Mouse (Mus musculus) left cerebral cortex, postnatal 10 days (tissue): ENCODE results near the gene Gm17359. TPM values are rescaled to one million over a fixed set of nuclear protein-coding genes. Genes with fewer than 3 reads are reported as not detected.

Experiments used
- DNase-seq, 2 experiments: peaks; one replicate each; pipeline ENCODE4 v3.0.0; 2021 to 2022; ENCODE audit warnings: low spot score in 2 of 2, mixed read lengths in 1 of 2; ENCODE audit errors: extremely low spot score in 1 of 2
- intact Hi-C: fragments of 180-260 bp; cut with DNase I; formaldehyde crosslinking; loops from one replicate; pipeline ENCODE4 v1.15.1; 2025
- total RNA-seq, 2 experiments: library from RNA; stranded (reverse); gene quantifications; 2 replicates each; pipeline ENCODE4 v1.2.3; 2021

Gm17359 gene
- not detected for total RNA-seq

DNA sequence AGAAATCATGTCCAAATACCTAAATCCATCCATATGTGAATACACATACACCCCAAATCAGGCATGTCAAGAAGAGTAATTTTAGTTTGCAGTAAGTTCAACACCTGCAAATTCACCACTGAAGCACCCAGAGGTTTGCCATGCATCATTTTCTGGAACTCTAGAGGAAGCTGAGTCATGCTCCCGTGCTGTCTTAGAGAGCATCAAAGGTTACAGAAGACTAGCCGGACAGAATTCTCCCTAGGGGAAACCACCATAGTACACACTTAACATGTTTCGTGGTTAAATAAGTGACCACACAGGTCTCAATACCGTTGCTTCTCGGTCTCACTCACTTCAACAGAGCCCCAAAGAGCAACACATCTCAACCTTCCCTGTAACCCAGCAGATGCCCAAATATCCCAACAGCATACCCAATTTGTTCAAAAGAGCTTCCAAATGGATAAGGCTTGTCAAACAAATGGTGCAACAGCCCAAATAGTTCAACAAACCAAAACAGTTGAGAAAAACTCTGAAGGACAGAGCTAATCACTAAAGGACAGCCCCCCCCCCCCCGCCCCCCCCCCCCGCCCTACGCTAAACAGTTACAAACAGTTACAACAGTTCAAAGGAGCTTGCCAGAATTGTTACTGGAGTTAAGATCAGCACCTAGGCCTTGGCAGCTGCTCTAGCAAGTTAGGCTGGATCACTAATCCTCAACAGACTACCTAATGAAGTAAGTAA lies at the start of gene Gm17359:
TSS of gene Gm17359 (plus strand) at position 618 of the 723 bp plus-strand sequence.
- intact Hi-C loops = no loop called here
- no peak for DNase-seq

DNA sequence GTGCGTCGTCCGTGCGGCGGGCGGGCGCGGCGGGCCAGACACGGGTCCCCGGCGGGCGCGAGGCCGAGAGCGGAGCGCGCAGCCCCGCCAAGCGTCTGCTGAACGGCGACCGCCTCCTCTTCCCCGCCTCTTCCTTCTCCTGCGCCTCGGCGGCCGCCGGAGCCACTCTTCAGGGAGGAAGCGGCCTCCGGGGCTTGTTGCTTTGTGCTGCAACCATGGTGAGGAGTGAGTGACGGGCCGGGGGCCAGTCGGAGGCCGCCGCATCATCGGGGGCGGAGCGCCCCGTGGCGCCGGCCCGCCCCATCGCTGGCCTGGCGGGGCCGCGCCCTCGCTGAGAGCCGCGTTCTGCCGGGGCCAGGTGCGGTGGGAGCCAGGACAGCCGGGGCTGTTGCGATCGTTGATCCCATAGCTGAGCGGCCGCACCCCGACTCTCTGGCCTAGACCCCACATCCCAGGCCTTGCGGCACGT lies 49.3 kb upstream of the Gm17359 start:
- DNase-seq = peak; percentile 94 to 97
- intact Hi-C loops = loop anchor here (2.0 to 10.0 kb wide), 5 partner anchors 64 to 330 kb away; partner anchors contain the start of gene Fnip2

DNA sequence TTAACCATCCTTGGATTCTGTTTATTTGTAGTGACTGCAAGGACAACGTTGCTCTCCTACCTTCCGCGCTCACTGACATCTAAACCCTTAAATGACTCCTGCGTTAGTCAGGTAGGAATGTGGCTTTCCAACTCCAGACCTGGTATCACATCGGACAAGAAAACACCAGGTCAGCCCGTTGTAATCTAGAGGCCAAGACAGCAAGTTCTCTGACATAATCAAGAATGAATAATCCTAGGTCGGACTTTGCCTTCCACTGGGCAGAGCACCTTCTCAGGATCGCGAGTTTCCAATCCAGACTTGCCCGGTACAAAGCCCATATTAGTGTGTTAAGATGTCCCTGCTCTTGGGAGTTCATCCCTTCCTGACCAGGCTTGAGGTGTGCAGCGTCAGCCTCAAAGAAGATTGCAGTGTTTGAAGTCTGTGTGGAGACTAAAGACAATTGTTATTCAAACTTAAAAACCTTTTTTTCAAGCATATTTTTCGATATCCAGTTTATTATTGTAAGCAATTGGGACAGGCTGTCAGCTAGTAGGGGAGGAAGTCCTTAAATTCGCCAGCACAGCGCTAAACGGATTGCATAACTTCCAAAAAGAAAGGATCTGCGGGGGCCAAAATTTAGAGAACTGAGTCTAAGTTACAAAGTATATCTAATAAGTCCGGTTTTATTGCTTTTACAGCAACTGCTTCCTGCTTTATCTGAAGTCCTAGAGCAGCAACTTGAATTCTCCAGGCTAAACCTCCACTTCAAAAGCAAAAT lies 48.6 kb upstream of the Gm17359 start:
- intact Hi-C loops = loop anchor here (2.0 to 10.0 kb wide), 5 partner anchors 65 to 331 kb away; partner anchors contain the start of gene Fnip2
- DNase-seq = no peak

DNA sequence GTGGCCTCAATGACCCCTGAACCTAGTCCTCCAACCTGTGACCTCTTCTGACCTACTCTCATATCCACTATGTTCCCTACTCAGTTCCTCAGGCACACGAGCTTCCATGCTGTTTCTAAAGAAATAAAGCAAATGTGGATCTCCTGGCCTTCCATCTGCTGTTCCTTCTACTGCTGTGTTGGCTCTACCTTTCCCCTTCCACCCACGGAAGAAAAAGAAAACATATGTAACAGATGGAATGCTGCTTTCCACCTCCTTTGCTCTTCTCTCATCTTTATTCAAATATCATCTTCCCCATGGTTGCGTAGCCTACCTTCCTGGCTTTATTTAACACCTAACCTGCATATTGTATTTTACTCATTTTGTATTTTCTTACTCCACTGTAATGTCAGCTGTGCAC lies 47.4 kb upstream of the Gm17359 start:
- DNase-seq = no peak
- intact Hi-C loops = loop anchor here (5.0 to 10.0 kb wide), 4 partner anchors 143 to 332 kb away; partner anchors contain the start of gene Fnip2

DNA sequence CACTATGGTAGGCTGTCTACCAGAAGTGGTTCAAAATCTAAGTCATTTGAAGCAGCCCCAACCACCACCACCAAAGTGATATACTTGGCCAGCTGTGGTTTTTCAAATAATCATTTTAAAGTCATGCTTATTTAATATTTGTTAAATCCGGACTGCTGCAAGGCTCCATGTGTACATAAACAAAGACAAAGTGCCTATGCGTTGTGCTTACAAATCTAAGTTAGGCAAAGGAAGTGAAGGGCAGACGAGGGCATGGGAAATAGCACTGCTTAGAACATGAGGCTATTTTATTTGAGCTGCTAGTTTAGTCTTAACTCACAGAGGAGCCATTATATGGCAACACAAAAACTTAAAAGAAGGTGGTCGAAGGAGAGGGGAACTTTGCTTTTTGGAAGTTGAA lies 43.4 kb upstream of the Gm17359 start:
- no peak for DNase-seq
- intact Hi-C loops = no loop called here

DNA sequence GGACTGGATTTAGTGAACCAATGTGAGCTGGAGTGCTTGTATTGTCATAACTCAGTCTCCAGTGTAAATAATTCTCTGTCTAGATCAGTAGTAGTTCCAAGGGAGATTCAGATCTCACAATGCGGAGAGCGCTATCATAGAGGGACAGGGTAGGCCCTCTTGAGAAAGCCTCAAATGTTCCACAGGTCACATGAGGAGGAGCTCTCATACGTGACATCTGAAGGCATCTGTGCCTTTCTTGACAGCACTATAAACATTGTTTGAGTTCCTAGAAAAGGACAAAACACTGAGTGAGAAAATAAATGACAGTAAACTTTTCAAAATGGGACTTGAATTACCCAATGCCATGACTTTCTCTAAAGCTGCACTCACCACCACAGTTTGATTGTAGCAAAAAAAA lies 41.8 kb upstream of the Gm17359 start:
- DNase-seq = no peak
- intact Hi-C loops = no loop called here

DNA sequence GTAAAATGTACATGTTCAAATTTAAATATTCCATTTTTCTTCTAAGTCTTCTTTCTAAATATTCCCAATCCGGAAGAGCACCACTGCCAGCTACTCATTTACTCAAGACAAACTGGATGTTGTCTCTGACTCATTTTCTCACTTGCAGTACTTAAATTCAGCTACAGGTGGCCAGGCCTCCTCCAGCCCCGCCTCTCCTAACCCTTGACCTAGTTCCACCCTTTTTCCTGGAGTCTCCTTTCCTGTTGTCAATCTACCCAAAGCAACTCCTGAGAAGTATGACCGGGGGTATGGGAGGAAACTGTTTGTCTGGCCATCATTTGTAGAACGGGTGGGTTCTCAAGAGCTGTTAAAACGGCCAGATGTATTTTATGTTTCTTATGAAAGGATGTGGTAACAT lies 40.4 kb upstream of the Gm17359 start:
- intact Hi-C loops = no loop called here
- no peak for DNase-seq

DNA sequence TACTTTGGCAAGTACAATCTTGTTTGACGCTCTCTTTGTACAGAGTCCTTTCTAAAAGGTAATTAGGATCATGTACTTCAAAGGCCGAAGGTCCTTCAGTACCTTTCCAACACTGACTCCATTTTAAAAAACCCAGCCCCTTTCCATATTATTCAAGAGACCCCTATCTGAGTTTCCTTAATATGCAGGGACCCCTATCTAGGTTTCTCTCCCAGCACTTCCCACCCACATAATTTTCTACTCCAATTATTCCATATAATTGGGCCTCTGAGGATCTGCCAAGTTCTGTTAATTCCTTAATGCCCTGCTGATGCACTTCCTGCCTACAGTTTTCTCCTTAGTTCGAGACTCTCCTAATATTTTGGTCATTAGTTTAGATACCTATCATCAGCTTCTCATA lies 39.9 kb upstream of the Gm17359 start:
- DNase-seq = no peak
- intact Hi-C loops = no loop called here

DNA sequence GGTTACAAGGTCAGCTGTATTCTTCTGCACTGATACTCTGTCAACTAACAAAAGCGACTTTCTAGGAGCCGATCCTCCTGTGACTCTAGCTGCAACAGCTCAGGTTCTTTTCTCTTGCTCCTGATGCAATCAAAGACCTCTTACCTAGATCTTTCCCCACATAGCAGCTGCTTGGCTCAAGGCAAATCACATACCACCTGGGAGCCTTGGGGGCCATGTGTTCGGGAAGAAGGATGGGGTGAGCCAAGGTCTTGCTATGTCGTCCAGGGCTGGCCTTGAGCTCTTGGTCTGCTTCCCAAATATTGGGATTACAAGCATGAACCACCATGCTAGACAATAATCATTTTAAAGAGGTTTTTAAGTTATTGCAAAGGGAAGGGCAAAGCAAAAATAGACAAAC lies 39.2 kb upstream of the Gm17359 start:
- intact Hi-C loops = no loop called here
- DNase-seq = no peak

DNA sequence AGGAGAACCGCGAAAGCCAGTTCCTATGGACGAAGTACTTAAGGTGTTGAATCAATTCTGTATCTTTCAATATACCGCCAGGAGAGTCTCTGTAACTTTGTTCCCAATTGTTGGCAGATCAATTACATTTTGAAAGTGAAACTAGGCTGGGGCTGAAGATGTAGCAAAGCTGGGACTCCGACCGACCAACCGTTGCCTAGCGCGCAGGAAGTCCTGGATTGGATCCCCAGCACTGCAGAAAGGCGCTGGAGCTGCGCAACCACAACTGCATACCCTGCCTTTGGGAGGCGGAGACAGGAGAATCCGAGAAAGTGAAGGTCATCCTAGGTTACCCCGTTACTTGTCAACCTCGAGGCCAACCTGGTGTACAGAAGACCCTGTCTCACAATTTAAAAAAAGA lies 37.1 kb upstream of the Gm17359 start:
- DNase-seq = no peak
- intact Hi-C loops = no loop called here

DNA sequence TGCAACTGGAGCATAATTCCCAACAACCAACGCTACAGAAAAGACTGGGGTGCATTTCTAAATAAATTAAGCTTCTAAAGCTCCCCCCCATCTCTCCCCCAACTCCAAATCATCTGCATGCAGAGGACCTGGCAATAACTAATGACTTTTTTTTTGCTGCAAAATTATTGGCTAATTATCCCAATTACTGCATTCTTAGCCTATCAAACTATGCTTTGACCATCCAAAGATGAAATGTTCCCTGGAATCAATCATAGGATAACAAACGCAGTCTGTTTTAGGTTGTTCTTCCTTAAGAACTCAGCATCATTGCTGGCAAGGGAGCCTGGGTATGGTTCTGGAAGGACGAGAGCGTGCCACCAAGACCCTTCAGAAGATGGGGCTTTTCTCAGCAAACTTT lies 27.9 kb upstream of the Gm17359 start:
- DNase-seq = no peak
- intact Hi-C loops = no loop called here

DNA sequence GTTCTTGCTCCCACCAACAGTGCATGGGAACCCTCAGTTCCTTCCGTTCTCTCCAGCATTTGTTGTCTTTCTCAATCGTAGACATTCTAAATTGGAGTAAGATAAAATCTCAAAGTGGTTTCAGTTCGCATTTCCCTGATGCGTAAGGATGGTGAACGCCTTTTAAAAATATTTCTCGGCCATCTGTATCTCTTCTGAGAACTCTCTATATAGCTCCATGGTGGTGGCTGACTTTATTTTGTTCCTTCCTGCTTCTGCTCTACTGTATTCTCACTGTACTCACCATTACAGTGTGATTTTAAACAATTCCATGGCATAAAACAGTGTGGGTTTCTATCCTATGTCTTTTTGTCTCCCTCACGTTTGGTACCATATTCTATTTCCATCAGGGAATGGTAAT lies 26.3 kb upstream of the Gm17359 start:
- peak in 1 of 2 experiments; percentile 23 for DNase-seq
- intact Hi-C loops = no loop called here

DNA sequence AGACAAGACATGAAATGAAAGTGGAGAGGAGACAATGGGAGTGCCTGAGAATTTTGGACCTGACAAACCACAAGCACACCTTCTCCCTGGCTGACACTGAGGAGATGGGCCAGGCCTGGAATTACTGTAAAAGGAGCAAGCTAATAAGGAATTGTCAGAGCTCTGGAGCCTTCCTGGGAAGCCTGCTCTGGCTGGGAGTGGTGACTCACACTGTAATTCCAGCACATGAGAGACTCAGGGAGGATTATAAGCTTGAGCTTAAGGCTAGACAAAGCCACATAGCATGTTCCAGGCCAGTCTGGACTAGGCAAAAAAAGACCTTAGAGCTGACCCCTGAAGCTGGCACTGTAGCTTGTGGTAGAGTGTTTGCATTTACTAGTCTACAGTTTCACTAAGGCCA lies 24.6 kb upstream of the Gm17359 start:
- intact Hi-C loops = no loop called here
- no peak for DNase-seq

DNA sequence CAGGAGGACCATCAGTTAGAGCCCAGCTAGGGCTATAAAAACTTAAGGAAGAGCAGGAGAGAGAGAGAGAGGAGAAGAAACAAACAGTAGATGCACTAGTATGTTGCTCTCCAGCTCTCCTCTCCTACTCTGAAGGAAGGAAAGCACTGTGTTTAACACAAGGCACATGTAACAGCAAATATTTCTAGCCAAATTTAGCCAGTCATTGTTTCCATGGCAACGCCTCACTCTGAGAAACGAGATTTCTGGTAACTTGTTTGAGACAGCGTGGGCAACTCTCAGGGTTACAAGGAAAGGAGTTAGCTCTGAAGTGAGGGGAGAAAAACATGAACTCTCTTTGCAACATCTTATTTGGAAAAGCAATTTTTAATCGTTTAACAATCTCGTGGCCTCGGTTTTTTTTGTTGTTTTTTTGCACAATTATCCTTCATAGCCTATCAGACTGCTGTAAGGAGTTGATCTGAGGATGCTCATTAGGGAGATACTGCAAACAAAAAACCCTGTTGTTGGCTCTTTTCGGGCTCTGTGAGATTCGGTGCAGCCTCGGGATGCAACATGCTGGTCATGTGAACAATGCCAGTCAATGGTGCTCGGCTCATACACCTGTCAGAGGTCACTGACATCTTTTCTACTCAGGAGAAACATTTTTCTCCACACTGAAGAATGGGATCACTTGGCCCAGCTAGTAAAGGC lies 22.3 kb upstream of the Gm17359 start:
- DNase-seq = peak; percentile 58 to 89
- intact Hi-C loops = no loop called here

DNA sequence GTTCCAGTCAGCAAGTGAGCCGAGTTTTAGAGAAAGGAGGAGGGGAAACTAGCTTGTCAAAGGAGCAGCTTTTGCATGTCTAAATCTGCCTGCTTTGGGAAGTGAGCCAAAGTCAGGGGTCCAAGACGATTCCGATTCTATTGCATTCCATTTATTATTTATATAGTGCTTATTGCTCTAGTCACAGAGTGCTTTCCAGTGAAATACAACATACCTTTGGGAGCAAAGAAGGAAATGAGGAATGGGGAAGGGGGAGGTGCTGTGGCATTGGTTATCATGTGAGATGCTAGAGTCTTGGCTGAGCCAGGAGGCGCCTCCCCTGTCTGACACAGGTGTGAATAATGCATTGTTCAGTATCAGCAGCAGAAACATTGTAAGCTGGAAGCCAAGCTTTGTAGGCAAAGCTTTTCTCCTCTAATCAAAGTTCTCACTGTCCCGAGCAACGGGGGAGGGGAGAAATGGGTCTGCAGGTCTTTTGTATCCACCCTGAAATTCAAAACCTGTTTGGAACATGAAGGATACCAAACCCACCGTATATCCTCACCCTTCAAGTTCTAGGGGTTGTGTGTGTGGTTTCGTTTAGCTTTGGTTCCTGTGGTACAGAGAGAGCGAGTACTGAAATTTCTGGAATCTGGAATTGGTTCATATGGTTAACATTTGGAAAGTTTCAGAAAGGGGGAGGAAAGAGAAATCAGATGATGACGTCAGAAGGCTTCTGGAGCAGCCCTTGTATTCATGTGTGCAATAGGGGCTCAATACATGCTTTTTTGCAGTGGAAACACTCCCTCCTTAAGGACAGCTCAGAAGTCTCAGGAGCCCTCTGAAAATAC lies 11.5 kb upstream of the Gm17359 start:
- intact Hi-C loops = no loop called here

DNA sequence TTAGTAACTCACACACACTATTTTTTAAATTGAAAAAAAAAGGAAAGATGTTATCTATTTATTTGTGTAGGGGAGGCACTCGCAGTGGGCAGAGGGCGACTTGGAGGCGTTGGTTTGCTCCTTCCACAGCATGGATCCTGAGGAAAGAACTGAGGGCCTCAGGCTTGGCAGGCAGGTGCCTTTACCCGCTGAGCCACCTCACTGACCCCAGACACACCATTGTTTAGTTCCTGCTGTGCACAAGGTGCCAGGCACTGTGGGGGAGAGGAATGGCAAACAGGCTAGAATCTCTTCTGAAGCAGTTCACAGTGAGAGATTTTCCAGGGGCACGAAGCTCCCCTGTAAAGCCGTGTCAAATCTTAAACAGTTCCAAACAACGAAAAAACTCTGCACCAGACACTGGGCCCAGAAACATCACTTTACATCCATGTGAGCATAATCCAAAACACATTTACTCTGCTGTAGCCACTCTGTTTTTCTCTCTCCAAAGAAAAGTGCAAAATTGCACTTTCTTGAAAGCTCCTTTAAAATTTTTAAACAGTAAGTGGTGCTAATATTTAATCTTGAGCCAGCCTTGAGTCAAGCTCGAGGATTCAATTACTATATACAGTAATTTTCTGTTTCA lies 6.7 kb upstream of the Gm17359 start:
- no peak for DNase-seq
- intact Hi-C loops = no loop called here

More for the DNA sequence above, 11.5 kb upstream of the Gm17359 start:
- no peak for DNase-seq

DNA sequence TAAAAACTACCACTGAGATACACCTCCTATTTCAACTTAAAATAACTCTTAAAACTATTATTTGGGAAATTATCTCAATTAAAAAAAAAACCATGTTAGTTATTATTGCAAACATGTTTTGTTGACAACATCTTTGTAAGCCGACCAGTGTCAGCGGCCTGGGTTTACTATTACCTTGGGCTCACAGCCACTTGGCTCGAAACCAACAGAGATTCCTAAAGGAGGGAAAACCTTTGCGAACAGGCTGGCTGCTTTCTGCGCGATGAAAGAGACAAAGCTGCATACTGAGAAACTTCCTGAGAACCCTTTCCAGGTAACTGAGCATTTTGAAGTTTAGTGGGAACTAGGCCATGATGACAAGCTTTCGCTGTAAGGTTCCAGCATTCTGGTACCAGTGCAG lies 3.4 kb upstream of the Gm17359 start:
- intact Hi-C loops = no loop called here
- no peak for DNase-seq

DNA sequence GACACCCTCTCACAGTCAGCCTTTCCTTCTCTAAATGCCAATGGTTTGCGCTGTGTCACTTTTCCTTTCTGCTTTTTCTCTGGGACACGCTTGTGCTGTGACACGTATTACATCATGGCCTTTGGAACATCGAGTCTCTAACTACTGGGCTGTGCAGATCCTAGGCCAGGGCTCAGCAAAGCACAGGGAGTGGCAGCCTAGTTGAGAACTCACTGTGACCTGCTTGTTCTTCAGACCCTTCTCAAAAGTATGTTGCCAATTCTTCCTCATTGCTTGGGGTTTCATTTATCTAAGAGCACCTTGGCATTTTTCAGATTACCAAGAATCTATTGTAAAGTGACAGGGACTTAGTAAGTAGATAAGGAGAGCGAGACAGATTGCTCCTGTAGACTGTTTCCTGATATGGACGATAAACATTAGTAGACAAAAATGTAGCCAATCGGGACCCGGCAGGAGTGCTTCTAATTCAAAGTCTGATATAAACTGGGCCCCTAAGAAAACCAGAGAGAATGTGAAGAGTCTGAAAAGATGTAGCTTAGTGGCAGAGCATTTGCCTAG lies 2.7 kb upstream of the Gm17359 start:
- intact Hi-C loops = no loop called here
- DNase-seq = no peak
